Mouse (Mus musculus): ENCODE measurements around the gene S100a3. TPM values are rescaled to one million over a fixed set of nuclear protein-coding genes. Genes with fewer than 3 reads are reported as not detected.

S100a3 gene
- total and polyA plus RNA-seq, 2 experiments from 2014 or later: 0.10 to 0.51 TPM

DNA sequence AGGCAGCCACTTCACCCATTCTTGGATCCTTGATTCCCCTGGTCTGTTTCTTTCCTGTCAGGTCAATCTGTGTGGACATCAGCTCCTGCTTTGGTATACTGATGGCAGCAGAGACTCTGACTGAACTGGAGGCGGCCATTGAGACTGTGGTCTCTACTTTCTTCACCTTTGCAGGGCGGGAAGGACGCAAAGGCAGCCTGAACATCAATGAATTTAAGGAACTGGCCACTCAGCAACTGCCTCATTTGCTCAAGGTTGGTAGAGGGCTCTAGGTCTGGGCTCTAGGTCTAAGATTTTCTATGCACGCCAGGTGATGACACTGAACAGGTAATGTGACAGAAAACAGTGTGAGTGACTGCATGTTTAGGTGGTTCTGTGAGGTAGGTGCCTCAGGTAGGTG, 44.6 kb upstream of the S100a3 start:
- H3K27me3 ChIP-seq (ENCODE audit: insufficient read depth, low read length): peaks cover 18% of the 10 kb centered on the region; the same call in 1 of the 2 replicates
- no peaks in the 10 kb centered on the region for H3K9me3 ChIP-seq (ENCODE audit: low read length)
- no peak overlapping the region for H3K4me3 ChIP-seq (ENCODE audit: low read depth, low read length)
- no peaks in the 10 kb centered on the region for H3K36me3 ChIP-seq (ENCODE audit: insufficient read depth)
- no peak overlapping the region for H3K27ac ChIP-seq (ENCODE audit: low read depth, low read length)
- ATAC-seq: no peak
- no peak for TF ChIP-seq CTCF (IDR thresholded peaks at IDR 0.05; ENCODE audit: low read depth)
- no peak overlapping the region for H3K4me2 ChIP-seq (ENCODE audit: low read depth)
- 0 out of 2 replicates have a peak, but pooled peaks cover 9% of the 10 kb centered on the region for H3K4me1 ChIP-seq (ENCODE audit: insufficient read depth)
- no peak for DNase-seq
- no peak overlapping the region for H3K9ac ChIP-seq
- 94% methylated on average over 4 of the region's 4 CpGs for WGBS

DNA sequence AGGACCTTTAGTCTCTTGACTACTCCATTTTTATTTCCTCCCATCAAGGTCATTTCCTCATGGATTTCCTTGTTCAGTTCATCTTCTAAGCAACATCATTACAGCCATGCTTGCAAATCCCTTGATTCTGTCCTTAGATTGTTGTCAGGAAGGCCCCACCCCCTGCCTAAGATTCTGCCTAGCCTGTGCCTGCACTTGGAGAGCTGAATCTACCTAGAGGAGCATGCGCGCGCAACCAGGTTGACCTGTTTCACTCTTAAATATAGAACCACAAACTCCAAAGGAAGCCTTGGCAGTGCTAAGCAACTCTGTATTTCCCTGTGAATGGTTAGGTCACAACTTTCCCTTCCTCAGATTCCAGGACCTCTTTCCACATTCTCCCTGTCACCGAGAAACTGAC, 42.7 kb upstream of the S100a3 start:
- peaks cover 18% of the 10 kb centered on the region; the same call in 1 of the 2 replicates for H3K27me3 ChIP-seq (ENCODE audit: insufficient read depth, low read length)
- no peak for TF ChIP-seq CTCF (IDR thresholded peaks at IDR 0.05; ENCODE audit: low read depth)
- 0 out of 2 replicates have a peak, but pooled peaks cover 9% of the 10 kb centered on the region for H3K4me1 ChIP-seq (ENCODE audit: insufficient read depth)
- no peak overlapping the region for H3K4me3 ChIP-seq (ENCODE audit: low read depth, low read length)
- DNase-seq: no peak
- 83% methylated on average over 4 of the region's 4 CpGs for WGBS
- no peaks in the 10 kb centered on the region for H3K9me3 ChIP-seq (ENCODE audit: low read length)
- no peak overlapping the region for H3K27ac ChIP-seq (ENCODE audit: low read depth, low read length)
- H3K4me2 ChIP-seq (ENCODE audit: low read depth): no peak overlapping the region
- no peaks in the 10 kb centered on the region for H3K36me3 ChIP-seq (ENCODE audit: insufficient read depth)
- no peak for ATAC-seq
- H3K9ac ChIP-seq: no peak overlapping the region

DNA sequence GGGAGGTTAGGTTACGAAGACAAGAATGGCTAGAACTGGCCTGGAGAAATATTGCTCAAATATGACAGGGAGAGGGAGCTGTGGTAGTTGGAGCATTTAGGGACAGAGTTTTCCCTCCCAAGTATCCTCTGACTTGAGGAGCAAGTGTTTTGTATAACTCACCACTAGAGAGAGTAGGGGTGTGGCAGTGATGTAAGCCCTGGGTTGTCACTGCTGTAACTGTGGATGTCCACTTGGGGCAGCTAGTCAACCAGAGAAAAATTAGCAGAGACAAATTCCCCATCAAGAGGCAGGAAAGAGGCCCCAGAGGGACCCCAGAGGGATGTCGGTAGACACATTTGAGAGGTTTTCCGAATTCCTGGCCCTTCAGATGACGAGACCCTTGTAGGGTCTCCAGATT, 35.0 kb upstream of the S100a3 start:
- Histone ChIP-seq H3K27ac (ENCODE audit: low read depth, low read length) (no peak overlapping the region), H3K9me3 (ENCODE audit: low read length) (no peaks in the 10 kb centered on the region), H3K36me3 (ENCODE audit: insufficient read depth) (no peaks in the 10 kb centered on the region), H3K4me1 (ENCODE audit: insufficient read depth) (no peaks in the 10 kb centered on the region), H3K4me3 (ENCODE audit: low read depth, low read length) (no peak overlapping the region), H3K4me2 (ENCODE audit: low read depth) (no peak overlapping the region), H3K27me3 (ENCODE audit: insufficient read depth, low read length) (no peaks in the 10 kb centered on the region), H3K9ac (no peak overlapping the region)
- DNase-seq: peak; percentile 36
- 68% methylated on average over 4 of the region's 4 CpGs for WGBS
- peak; percentile 69 for TF ChIP-seq CTCF (IDR thresholded peaks at IDR 0.05; ENCODE audit: low read depth)
- peak; percentile 58 for ATAC-seq

DNA sequence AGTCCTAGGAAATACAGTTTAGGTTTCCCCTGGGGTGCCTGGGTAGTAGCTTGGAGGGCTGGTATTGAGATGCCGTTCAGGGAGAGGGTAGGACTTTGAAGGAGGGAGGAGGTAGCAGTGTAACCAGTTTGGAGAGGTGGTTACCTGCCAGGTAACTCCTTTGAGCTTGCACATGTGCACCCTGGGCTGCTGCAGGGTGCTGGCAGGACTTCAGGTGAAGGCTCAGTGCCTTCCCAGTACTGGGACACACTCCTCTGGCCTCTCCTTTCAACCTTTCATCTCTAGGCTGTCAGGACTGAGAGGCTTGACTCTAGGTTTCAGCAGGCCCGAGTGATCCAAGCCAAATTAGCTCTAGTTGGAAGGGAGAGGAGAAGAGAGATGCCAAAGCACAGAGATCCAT, 34.3 kb upstream of the S100a3 start:
- no peak for TF ChIP-seq CTCF (IDR thresholded peaks at IDR 0.05; ENCODE audit: low read depth)
- ATAC-seq (no peak), DNase-seq (no peak)
- Histone ChIP-seq H3K9ac (no peak overlapping the region), H3K4me2 (ENCODE audit: low read depth) (no peak overlapping the region), H3K9me3 (ENCODE audit: low read length) (no peaks in the 10 kb centered on the region), H3K27ac (ENCODE audit: low read depth, low read length) (no peak overlapping the region), H3K36me3 (ENCODE audit: insufficient read depth) (no peaks in the 10 kb centered on the region), H3K4me1 (ENCODE audit: insufficient read depth) (no peaks in the 10 kb centered on the region), H3K4me3 (ENCODE audit: low read depth, low read length) (no peak overlapping the region), H3K27me3 (ENCODE audit: insufficient read depth, low read length) (no peaks in the 10 kb centered on the region)
- 71% methylated on average over 2 of the region's 2 CpGs for WGBS

DNA sequence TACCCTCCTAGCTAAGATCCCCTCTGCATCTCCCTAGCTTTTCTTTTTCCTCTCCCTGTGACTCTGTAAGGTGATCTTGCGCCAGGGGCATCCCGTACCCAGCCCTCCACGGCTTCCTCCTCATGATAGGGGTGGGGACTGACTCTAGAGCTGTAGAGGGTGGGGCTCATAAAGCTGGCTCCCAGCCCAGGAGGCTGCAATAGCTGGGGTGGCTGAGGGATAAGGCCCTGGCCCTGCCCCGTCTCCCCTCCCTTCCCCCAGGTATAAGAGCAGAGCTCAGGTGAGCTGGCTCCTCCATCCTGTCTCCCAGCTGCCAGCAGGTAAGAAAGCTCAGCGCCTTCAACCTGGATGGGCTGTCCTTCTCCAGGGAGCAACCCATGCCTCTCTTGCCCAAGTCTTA, 33.8 kb upstream of the S100a3 start, which contains the start of gene S100a14:
Gene S100a14, plus strand, starts transcription at position 277 of the 400 bp plus-strand sequence.
- Histone ChIP-seq H3K4me1 (ENCODE audit: insufficient read depth) (no peaks in the 10 kb centered on the region), H3K9me3 (ENCODE audit: low read length) (no peaks in the 10 kb centered on the region), H3K36me3 (ENCODE audit: insufficient read depth) (no peaks in the 10 kb centered on the region), H3K27me3 (ENCODE audit: insufficient read depth, low read length) (no peaks in the 10 kb centered on the region), H3K9ac (no peak within 1 kb of the TSS), H3K4me3 (ENCODE audit: low read depth, low read length) (no peak within 1 kb of the TSS), H3K4me2 (ENCODE audit: low read depth) (no peak within 1 kb of the TSS), H3K27ac (ENCODE audit: low read depth, low read length) (no peak within 1 kb of the TSS)
- ATAC-seq (no peak), DNase-seq (no peak)
- TF ChIP-seq CTCF (IDR thresholded peaks at IDR 0.05; ENCODE audit: low read depth): no peak
- WGBS: 63% methylated on average over 5 of the region's 5 CpGs

DNA sequence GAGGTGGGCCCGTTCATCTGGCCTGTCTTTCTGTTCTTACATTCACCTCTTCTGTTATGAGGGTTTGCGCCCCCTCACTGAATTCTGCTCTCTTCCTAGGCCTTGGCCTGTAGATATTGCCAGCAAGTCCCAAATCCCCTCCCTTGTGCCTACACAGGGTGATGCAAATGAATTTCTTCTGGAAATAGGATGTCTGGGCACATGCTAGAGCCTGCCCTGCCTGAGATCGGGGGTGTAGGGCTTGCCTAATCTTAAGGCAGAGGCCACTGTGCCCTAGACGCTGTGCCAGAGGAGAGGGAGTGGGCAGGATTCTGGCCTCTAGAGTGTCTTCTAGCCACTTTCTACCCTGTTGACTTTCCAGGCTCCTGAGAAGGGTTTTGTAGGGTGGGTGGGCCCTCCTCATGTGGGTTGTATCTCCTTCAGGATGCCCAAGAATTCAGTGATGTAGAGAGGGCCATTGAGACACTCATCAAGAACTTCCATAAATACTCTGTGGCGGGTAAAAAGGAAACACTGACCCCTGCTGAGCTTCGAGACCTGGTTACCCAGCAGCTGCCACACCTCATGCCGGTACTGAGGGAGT, 33.0 kb upstream of the S100a3 start:
- TF ChIP-seq CTCF (IDR thresholded peaks at IDR 0.05; ENCODE audit: low read depth): no peak
- H3K27me3 ChIP-seq (ENCODE audit: insufficient read depth, low read length): no peaks in the 10 kb centered on the region
- H3K4me2 ChIP-seq (ENCODE audit: low read depth): no peak overlapping the region
- H3K4me3 ChIP-seq (ENCODE audit: low read depth, low read length): no peak overlapping the region
- WGBS: 92% methylated on average over 7 of the region's 7 CpGs
- H3K9ac ChIP-seq: no peak overlapping the region
- H3K36me3 ChIP-seq (ENCODE audit: insufficient read depth): no peaks in the 10 kb centered on the region
- H3K4me1 ChIP-seq (ENCODE audit: insufficient read depth): no peaks in the 10 kb centered on the region
- no peak for ATAC-seq
- no peak for DNase-seq
- H3K27ac ChIP-seq (ENCODE audit: low read depth, low read length): no peak overlapping the region
- H3K9me3 ChIP-seq (ENCODE audit: low read length): no peaks in the 10 kb centered on the region

DNA sequence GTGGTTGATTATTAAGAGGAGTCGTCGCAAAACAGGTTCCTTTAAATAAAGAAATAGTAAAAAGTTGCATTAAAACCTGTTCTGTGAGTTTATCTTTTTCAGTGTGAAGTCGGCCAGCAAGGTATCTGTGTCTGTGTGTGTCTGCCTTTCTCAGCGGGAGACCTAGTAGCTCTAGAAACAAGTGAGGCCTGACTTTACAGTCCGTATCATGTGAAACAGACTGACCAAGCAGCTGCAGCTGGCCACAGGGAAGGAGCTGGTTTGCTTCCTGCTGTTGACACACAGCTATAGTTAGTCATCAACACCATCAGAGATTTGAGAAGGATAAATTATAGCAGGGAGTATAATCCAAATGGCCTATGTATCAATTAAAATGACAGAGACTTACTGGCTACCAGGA, 28.7 kb upstream of the S100a3 start:
- ATAC-seq (no peak), DNase-seq (no peak)
- no peaks in the 10 kb centered on the region for H3K27me3 ChIP-seq (ENCODE audit: insufficient read depth, low read length)
- no peaks in the 10 kb centered on the region for H3K4me1 ChIP-seq (ENCODE audit: insufficient read depth)
- 80% methylated on average over 5 of the region's 5 CpGs for WGBS
- H3K27ac ChIP-seq (ENCODE audit: low read depth, low read length): no peak overlapping the region
- H3K9me3 ChIP-seq (ENCODE audit: low read length): no peaks in the 10 kb centered on the region
- H3K9ac ChIP-seq: no peak overlapping the region
- no peak overlapping the region for H3K4me2 ChIP-seq (ENCODE audit: low read depth)
- no peak overlapping the region for H3K4me3 ChIP-seq (ENCODE audit: low read depth, low read length)
- H3K36me3 ChIP-seq (ENCODE audit: insufficient read depth): no peaks in the 10 kb centered on the region
- TF ChIP-seq CTCF (IDR thresholded peaks at IDR 0.05; ENCODE audit: low read depth): no peak

Measured in forebrain, postnatal 0 days (tissue).